Mouse (Mus musculus) stomach, postnatal 0 days (tissue): ENCODE results near the gene Flcn.

Experiments used
- CTCF ChIP-seq: IDR thresholded peaks from 2 replicates; pipeline ENCODE4 v1.5.1; 2016; ENCODE audit warnings: antibody characterized with exemption, low read depth, mild to moderate bottlenecking, moderate library complexity
- EP300 ChIP-seq: optimal IDR thresholded peaks from 2 replicates; pipeline ENCODE3; 2016; ENCODE audit warnings: antibody characterized with exemption

DNA sequence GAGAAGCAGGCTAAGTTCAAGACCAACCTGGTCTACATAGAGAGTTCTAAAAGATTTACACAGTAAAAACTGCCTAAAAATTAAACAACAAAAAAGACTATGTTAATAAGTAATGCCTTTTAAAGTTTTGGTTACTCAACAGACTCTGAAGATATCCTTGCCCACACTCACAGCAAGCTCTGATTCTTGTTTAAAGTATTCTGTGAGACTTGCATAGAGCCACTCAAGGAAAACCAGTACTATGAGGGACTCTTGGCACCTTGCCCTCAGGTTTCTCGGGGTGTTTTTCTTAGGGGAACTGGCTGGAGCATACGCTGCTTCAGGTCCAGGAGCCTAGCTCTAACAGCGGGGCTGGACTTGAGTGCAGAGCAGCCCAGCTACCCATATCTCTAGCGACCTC, 30.4 kb downstream of the Flcn start:
- TF ChIP-seq EP300, result no peak
- no peak for TF ChIP-seq CTCF
